Mouse (Mus musculus) frontal cortex, postnatal 36 days (tissue): ENCODE data around the gene Spag17.

Experiments used
- DNase-seq, 2 experiments: peaks; one replicate each; pipeline ENCODE4 v3.0.0; 2022; ENCODE audit warnings: low spot score in 2 of 2

Gene Spag17

GRCm38 (mm10) chr3:100164991-100165390 lies 279.8 kb downstream of the Spag17 start:
- no peak for DNase-seq

- DNase-seq, result no peak
Measured at GRCm38 (mm10) chr3:100176031-100176430, 290.8 kb downstream of the Spag17 start.

DNA sequence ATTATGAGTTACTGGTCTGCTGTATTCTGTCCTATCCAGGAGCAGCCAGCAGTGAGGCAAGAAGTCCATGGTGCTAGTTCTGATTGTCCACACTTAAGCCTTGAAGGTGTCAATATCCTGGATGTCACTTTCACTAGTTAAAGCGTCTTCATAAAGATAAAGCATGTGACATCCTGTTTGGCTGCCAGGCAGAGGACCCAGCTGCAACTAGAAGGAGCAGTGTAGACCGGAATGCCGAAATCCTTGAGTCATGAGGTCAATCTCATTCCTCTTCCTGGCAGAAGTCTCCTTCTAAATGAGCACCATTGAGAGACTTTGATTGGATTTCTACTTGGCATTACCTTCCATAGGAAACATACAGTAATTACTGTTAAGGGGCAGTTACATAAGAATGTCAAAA lies 295.3 kb downstream of the Spag17 start:
- no peak for DNase-seq

DNA sequence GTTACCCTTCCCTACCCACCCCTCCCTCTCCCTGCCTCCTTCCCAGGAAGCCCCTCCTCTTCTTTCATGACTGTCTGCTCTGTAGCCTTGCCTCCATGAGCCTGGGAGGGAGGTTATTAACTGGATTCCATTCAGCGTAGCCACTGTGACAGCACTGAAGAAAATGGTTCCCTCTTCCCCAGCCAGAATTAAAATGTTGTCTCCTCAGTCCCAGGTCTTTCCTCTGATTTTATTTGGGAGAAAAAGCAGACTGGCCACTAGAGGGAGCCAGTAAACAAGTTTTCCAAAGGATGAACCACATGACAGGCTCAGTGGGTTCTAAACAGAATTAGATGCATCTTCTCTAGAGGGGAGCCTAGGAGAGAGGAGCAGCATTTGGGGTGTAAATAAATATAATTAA lies 304.2 kb downstream of the Spag17 start:
- DNase-seq, result peak; percentile 60 to 88

DNA sequence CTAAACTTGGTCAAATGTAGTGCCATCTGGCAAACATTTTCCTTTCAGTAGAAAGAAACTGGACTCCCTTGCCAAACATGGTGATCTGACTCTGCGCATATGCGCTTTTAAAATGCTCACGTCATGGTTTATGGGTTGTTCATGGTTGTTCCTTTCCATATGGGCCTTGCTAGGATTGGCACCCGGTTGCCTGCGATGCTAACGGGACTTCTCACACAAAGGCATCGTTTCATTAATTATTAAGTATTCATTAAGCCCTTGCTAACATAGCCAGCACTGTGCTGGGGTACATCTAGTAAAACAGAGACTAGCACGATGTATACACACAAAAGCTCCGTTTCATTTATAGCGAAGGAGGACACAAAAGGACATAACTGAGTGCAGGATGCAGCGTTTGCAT lies 304.7 kb downstream of the Spag17 start:
- DNase-seq, result no peak
